Mouse (Mus musculus): ENCODE results near the gene Syn3. TPM values are rescaled to one million over a fixed set of nuclear protein-coding genes. Genes with fewer than 3 reads are reported as not detected.
A peak's percentile ranks its signal among the peaks of the same experiment; 100 is the strongest.

Gene Syn3
- polyA plus RNA-seq, 1 experiment from 2014 or later, result 3.0 TPM

GRCm38 (mm10) chr10:86427956-86428355 lies 70.7 kb downstream of the Syn3 start:
- Histone ChIP-seq H3K4me1 (peaks cover 7% of the 10 kb centered on the region; the same call in 1 of the 2 replicates), H3K36me3 (no peaks in the 10 kb centered on the region), H3K27me3 (ENCODE audit: low read depth, poor library complexity, severe bottlenecking) (no peaks in the 10 kb centered on the region), H3K27ac (replicated peaks) (no peak overlapping the region), H3K9me3 (replicated peaks) (no peaks in the 10 kb centered on the region), H3K4me3 (no peak overlapping the region)
- DNase-seq (ENCODE audit: low spot score), result no peak
- WGBS, result 71% methylated on average over 2 of the region's 2 CpGs

- DNase-seq (ENCODE audit: low spot score), result peak; percentile 19
- Histone ChIP-seq H3K4me3 (no peak overlapping the region), H3K4me1 (peaks cover 7% of the 10 kb centered on the region; the same call in 1 of the 2 replicates), H3K9me3 (replicated peaks) (no peaks in the 10 kb centered on the region), H3K27me3 (ENCODE audit: low read depth, poor library complexity, severe bottlenecking) (no peaks in the 10 kb centered on the region), H3K27ac (replicated peaks) (no peak overlapping the region), H3K36me3 (no peaks in the 10 kb centered on the region)
- 74% methylated on average over 10 of the region's 10 CpGs for WGBS
Measured at GRCm38 (mm10) chr10:86425690-86426530, 72.8 kb downstream of the Syn3 start.

- H3K4me3 ChIP-seq, result no peak overlapping the region
- H3K27me3 ChIP-seq (ENCODE audit: low read depth, poor library complexity, severe bottlenecking), result no peaks in the 10 kb centered on the region
- DNase-seq (ENCODE audit: low spot score), result no peak
- H3K36me3 ChIP-seq, result no peaks in the 10 kb centered on the region
- peaks cover 7% of the 10 kb centered on the region; the same call in 1 of the 2 replicates for H3K4me1 ChIP-seq
- no peak overlapping the region for H3K27ac ChIP-seq (replicated peaks)
- H3K9me3 ChIP-seq (replicated peaks), result no peaks in the 10 kb centered on the region
- 89% methylated on average over 3 of the region's 3 CpGs for WGBS
Measured at GRCm38 (mm10) chr10:86421731-86422370, 76.8 kb downstream of the Syn3 start.

GRCm38 (mm10) chr10:86418931-86419330 lies 79.8 kb downstream of the Syn3 start:
- DNase-seq (ENCODE audit: low spot score), result no peak

GRCm38 (mm10) chr10:86418345-86418744 lies 80.4 kb downstream of the Syn3 start:
- no peak for DNase-seq (ENCODE audit: low spot score)

More at GRCm38 (mm10) chr10:86418931-86419330, 79.8 kb downstream of the Syn3 start:
- Histone ChIP-seq H3K36me3 (no peaks in the 10 kb centered on the region), H3K4me1 (no peaks in the 10 kb centered on the region), H3K27ac (replicated peaks) (no peak overlapping the region), H3K27me3 (ENCODE audit: low read depth, poor library complexity, severe bottlenecking) (no peaks in the 10 kb centered on the region), H3K4me3 (no peak overlapping the region), H3K9me3 (replicated peaks) (no peaks in the 10 kb centered on the region)
- 91% methylated on average over 5 of the region's 5 CpGs for WGBS

GRCm38 (mm10) chr10:86416806-86417205 lies 81.9 kb downstream of the Syn3 start:
- Histone ChIP-seq H3K36me3 (no peaks in the 10 kb centered on the region), H3K27me3 (ENCODE audit: low read depth, poor library complexity, severe bottlenecking) (no peaks in the 10 kb centered on the region), H3K27ac (replicated peaks) (no peak overlapping the region), H3K4me3 (no peak overlapping the region), H3K4me1 (no peaks in the 10 kb centered on the region), H3K9me3 (replicated peaks) (no peaks in the 10 kb centered on the region)
- no peak for DNase-seq (ENCODE audit: low spot score)
- 91% methylated on average over 8 of the region's 8 CpGs for WGBS

More at GRCm38 (mm10) chr10:86418345-86418744, 80.4 kb downstream of the Syn3 start:
- no peak overlapping the region for H3K27ac ChIP-seq (replicated peaks)
- no peaks in the 10 kb centered on the region for H3K27me3 ChIP-seq (ENCODE audit: low read depth, poor library complexity, severe bottlenecking)
- WGBS, result 85% methylated on average over 2 of the region's 2 CpGs
- no peak overlapping the region for H3K4me3 ChIP-seq
- no peaks in the 10 kb centered on the region for H3K4me1 ChIP-seq
- H3K36me3 ChIP-seq, result no peaks in the 10 kb centered on the region
- H3K9me3 ChIP-seq (replicated peaks), result no peaks in the 10 kb centered on the region

- Histone ChIP-seq H3K9me3 (replicated peaks) (no peaks in the 10 kb centered on the region), H3K4me3 (no peak overlapping the region), H3K36me3 (no peaks in the 10 kb centered on the region), H3K27ac (replicated peaks) (no peak overlapping the region), H3K4me1 (no peaks in the 10 kb centered on the region), H3K27me3 (ENCODE audit: low read depth, poor library complexity, severe bottlenecking) (no peaks in the 10 kb centered on the region)
- no peak for DNase-seq (ENCODE audit: low spot score)
- 85% methylated on average over 6 of the region's 6 CpGs for WGBS
Measured at GRCm38 (mm10) chr10:86410868-86411267, 87.8 kb downstream of the Syn3 start.

GRCm38 (mm10) chr10:86406952-86407351 lies 91.7 kb downstream of the Syn3 start:
- WGBS, result 79% methylated on average over 4 of the region's 4 CpGs
- no peak overlapping the region for H3K27ac ChIP-seq (replicated peaks)
- no peaks in the 10 kb centered on the region for H3K36me3 ChIP-seq
- H3K9me3 ChIP-seq (replicated peaks), result no peaks in the 10 kb centered on the region
- H3K27me3 ChIP-seq (ENCODE audit: low read depth, poor library complexity, severe bottlenecking), result no peaks in the 10 kb centered on the region
- no peak for DNase-seq (ENCODE audit: low spot score)
- no peaks in the 10 kb centered on the region for H3K4me1 ChIP-seq
- H3K4me3 ChIP-seq, result no peak overlapping the region

- H3K27ac ChIP-seq (replicated peaks), result no peak overlapping the region
- no peaks in the 10 kb centered on the region; the same call in 1 of the 2 replicates for H3K9me3 ChIP-seq (replicated peaks)
- H3K36me3 ChIP-seq, result no peaks in the 10 kb centered on the region
- no peaks in the 10 kb centered on the region for H3K27me3 ChIP-seq (ENCODE audit: low read depth, poor library complexity, severe bottlenecking)
- no peak overlapping the region for H3K4me3 ChIP-seq
- no peak for DNase-seq (ENCODE audit: low spot score)
- WGBS, result 88% methylated on average over 2 of the region's 2 CpGs
- no peaks in the 10 kb centered on the region for H3K4me1 ChIP-seq
Measured at GRCm38 (mm10) chr10:86398347-86398720, 100.4 kb downstream of the Syn3 start.

GRCm38 (mm10) chr10:86397577-86398346 lies 100.9 kb downstream of the Syn3 start:
- 88% methylated on average over 4 of the region's 4 CpGs for WGBS
- H3K27ac ChIP-seq (replicated peaks), result no peak overlapping the region
- no peak for DNase-seq (ENCODE audit: low spot score)
- no peak overlapping the region for H3K4me3 ChIP-seq
- H3K36me3 ChIP-seq, result no peaks in the 10 kb centered on the region
- no peaks in the 10 kb centered on the region for H3K27me3 ChIP-seq (ENCODE audit: low read depth, poor library complexity, severe bottlenecking)
- H3K9me3 ChIP-seq (replicated peaks), result no peaks in the 10 kb centered on the region; the same call in 1 of the 2 replicates
- H3K4me1 ChIP-seq, result no peaks in the 10 kb centered on the region

- H3K4me3 ChIP-seq, result no peak overlapping the region
- no peaks in the 10 kb centered on the region; the same call in 1 of the 2 replicates for H3K9me3 ChIP-seq (replicated peaks)
- WGBS, result 90% methylated on average over 3 of the region's 3 CpGs
- H3K27ac ChIP-seq (replicated peaks), result no peak overlapping the region
- no peaks in the 10 kb centered on the region for H3K36me3 ChIP-seq
- no peaks in the 10 kb centered on the region for H3K27me3 ChIP-seq (ENCODE audit: low read depth, poor library complexity, severe bottlenecking)
- H3K4me1 ChIP-seq, result peaks cover 11% of the 10 kb centered on the region; the same call in 1 of the 2 replicates
- no peak for DNase-seq (ENCODE audit: low spot score)
Measured at GRCm38 (mm10) chr10:86392399-86392798, 106.3 kb downstream of the Syn3 start.

- 0 out of 2 replicates have a peak overlapping the region, but pooled peaks have one; percentile 14 for H3K27ac ChIP-seq (replicated peaks)
- no peak for DNase-seq (ENCODE audit: low spot score)
- 66% methylated on average over 2 of the region's 2 CpGs for WGBS
Measured at GRCm38 (mm10) chr10:86389913-86390312, 108.8 kb downstream of the Syn3 start.

More at GRCm38 (mm10) chr10:86389913-86390312, 108.8 kb downstream of the Syn3 start:
- H3K4me3 ChIP-seq, result no peak overlapping the region
- H3K4me1 ChIP-seq, result peaks cover 11% of the 10 kb centered on the region; the same call in 1 of the 2 replicates
- H3K36me3 ChIP-seq, result no peaks in the 10 kb centered on the region
- no peaks in the 10 kb centered on the region; the same call in 1 of the 2 replicates for H3K9me3 ChIP-seq (replicated peaks)
- no peaks in the 10 kb centered on the region for H3K27me3 ChIP-seq (ENCODE audit: low read depth, poor library complexity, severe bottlenecking)
